Mouse (Mus musculus) midbrain, embryonic 15.5 days (tissue): ENCODE measurements around the gene Gm5799. TPM values are rescaled to one million over a fixed set of nuclear protein-coding genes. Genes with fewer than 3 reads are reported as not detected.
"Not testable (repeated sequence)": the region's sequence is repeated elsewhere in the genome, so short reads cannot be mapped to it uniquely, and the experiment has no call there.

ENCODE experiments used
- ATAC-seq: fragments of 200-750 bp; cut with Nextera tagmentation; replicated peaks from 2 replicates; pipeline ENCODE4 v1.8.0; 2017; ENCODE audit warnings: moderate TSS enrichment
- H3K27ac ChIP-seq: fragments of 300-500 bp; sonication (generic); 2 replicates; pipeline ENCODE4 v1.5.1; 2015; ENCODE audit warnings: mild to moderate bottlenecking, inconsistent platforms
- H3K27me3 ChIP-seq: fragments of 300-500 bp; sonication (generic); replicated peaks from 2 replicates; pipeline ENCODE4 v1.6.1; 2015; ENCODE audit warnings: inconsistent platforms
- H3K36me3 ChIP-seq: fragments of 300-500 bp; sonication (generic); replicated peaks from 2 replicates; pipeline ENCODE4 v1.6.1; 2015; ENCODE audit warnings: inconsistent platforms
- H3K4me1 ChIP-seq: fragments of 300-500 bp; sonication (generic); 2 replicates; pipeline ENCODE4 v1.6.1; 2015; ENCODE audit warnings: inconsistent platforms
- H3K4me2 ChIP-seq: fragments of 300-500 bp; sonication (generic); 2 replicates; pipeline ENCODE4 v1.6.1; 2015; ENCODE audit warnings: inconsistent platforms, mild to moderate bottlenecking, moderate library complexity
- H3K4me3 ChIP-seq: fragments of 300-500 bp; sonication (generic); 2 replicates; pipeline ENCODE4 v1.5.1; 2015; ENCODE audit warnings: mild to moderate bottlenecking, inconsistent platforms
- H3K9ac ChIP-seq: fragments of 300-500 bp; sonication (generic); 2 replicates; pipeline ENCODE4 v1.6.1; 2015; ENCODE audit warnings: mild to moderate bottlenecking, inconsistent platforms
- H3K9me3 ChIP-seq: fragments of 300-500 bp; sonication (generic); 2 replicates; pipeline ENCODE4 v1.6.1; 2016; ENCODE audit warnings: inconsistent platforms
- WGBS: fragments of 180-500 bp; shearing (Covaris S2); methylation state at CpG from one replicate; pipeline ENCODE4 v1.1.7; 2015; ENCODE audit warnings: mixed read lengths; 5-methylcytosine and 5-hydroxymethylcytosine counted together
- polyA plus RNA-seq: library from polyadenylated mRNA; unstranded; fragments of >200 nt; fragmentation: Nextera tagmentation; extraction: Ambion mirVana; gene quantifications from 2 replicates; pipeline ENCODE4 v1.2.1, GENCODE M21; 2015

Gm5799 gene
- not detected in 2 replicates for polyA plus RNA-seq

- not testable (repeated sequence) for H3K9ac ChIP-seq, H3K4me1 ChIP-seq, ATAC-seq, H3K27me3 ChIP-seq, H3K9me3 ChIP-seq, H3K4me2 ChIP-seq, H3K27ac ChIP-seq, H3K36me3 ChIP-seq, H3K4me3 ChIP-seq
- 73% methylated on average over 2 of the region's 2 CpGs for WGBS
These were observed at the start of gene Gm5799 for GRCm38 (mm10) chr14:43543276-43543675. Gene Gm5799, plus strand, starts transcription at chr14:43543576.

DNA sequence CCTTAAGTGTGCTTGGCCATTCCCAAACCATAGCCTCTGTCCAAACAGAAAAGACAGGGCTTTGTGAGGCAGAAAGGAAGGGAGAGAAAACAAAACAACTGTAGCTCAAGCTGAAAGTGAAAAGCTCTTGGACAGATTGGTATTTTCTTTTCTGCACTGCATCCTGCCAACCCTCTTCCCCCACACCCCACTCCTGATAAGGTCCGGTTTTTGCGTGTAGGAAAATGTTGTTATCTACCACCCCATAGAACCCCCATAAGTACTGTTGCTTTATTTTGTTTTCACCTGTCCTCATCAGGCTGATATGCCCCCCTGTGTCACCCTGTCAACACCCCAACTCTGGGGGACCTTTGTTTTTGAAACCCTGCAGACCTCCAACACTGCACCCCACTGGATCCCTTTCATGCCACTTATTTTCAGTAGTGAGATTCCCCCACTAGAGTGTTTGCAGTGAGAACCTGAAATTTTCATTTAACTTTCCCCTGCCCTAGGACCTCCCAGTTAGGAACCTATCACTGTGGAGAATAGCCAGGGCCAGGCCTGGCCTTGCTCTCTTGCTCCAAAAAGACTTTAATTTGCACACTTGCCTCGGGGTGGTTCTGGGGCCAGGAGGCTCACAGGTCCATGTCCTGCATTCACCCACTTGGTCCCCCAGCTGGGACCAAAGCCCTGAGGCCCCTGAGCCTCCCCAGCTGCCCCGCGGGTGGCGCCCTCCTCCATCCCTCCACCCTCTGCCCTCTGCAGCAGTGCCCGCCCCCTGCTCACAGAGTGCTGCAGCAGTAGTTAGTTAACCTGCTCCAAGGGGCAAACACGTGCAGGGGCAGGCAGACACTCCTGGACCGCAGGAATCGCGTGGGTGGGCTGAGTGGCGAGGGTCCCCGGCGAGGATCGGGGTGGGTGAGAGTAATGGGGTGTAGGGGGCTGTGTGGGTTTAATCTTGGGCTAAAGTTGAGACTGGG, 12.0 kb upstream of the Gm5799 start:
- not testable (repeated sequence) for H3K4me2 ChIP-seq, H3K4me1 ChIP-seq, H3K4me3 ChIP-seq, H3K36me3 ChIP-seq, H3K9me3 ChIP-seq, H3K9ac ChIP-seq, H3K27ac ChIP-seq, H3K27me3 ChIP-seq, ATAC-seq
- WGBS: 37% methylated on average over 15 of the region's 15 CpGs

DNA sequence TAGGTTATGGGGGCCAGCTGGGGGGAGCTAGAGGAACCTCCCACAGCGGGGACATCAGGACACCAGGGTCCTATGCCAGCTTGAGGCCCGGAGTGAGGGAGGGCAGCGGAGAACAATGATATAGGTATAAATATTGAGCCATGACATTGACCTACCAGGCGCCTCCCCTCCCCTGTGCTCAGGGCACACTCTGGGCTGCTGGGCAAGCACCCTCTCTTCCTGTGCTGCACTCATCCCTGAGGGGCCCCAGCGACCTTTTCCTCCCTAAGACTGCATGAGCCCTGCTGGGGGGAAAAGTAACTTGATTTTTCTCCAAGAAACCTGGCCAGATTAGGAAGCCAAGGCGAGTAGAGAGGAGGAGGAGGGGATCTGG, 11.4 kb upstream of the Gm5799 start:
- H3K27me3 ChIP-seq, H3K4me3 ChIP-seq, H3K36me3 ChIP-seq, H3K27ac ChIP-seq, ATAC-seq, H3K4me2 ChIP-seq, H3K4me1 ChIP-seq, H3K9ac ChIP-seq, H3K9me3 ChIP-seq: not testable (repeated sequence)
- no CpG with 5 or more reads among the region's 6 CpGs for WGBS

- not testable (repeated sequence) for H3K9ac ChIP-seq, H3K4me2 ChIP-seq, H3K27ac ChIP-seq, H3K4me3 ChIP-seq, H3K36me3 ChIP-seq, ATAC-seq, H3K4me1 ChIP-seq, H3K27me3 ChIP-seq, H3K9me3 ChIP-seq
- WGBS: 53% methylated on average over 6 of the region's 6 CpGs
These were observed 11.0 kb upstream of the Gm5799 start for GRCm38 (mm10) chr14:43532387-43532786.

- WGBS: 89% methylated on average over 2 of the region's 2 CpGs
- not testable (repeated sequence) for H3K27me3 ChIP-seq, H3K27ac ChIP-seq, H3K36me3 ChIP-seq, H3K4me1 ChIP-seq, H3K9ac ChIP-seq, H3K9me3 ChIP-seq, ATAC-seq, H3K4me3 ChIP-seq, H3K4me2 ChIP-seq
These were observed 5.2 kb upstream of the Gm5799 start for GRCm38 (mm10) chr14:43538144-43538543.

DNA sequence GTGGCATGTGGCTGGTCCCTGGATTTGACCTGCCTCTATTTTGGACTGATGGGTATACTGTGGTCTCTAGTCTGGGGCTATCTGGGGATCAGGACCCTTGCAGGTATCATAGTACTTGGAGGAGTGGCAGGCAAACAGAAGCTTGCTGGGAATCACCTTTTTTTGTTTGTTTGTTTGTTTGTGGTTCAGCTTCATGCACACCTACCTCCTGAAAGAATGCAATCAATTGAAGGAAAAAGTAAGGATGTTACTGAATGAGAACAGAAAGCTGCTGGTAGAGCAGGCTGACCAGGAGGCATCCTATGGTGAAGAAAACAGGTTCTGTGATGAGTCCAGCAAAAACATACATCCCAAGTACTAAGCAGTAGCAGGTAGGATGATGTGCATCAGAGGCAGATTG, 2.9 kb downstream of the Gm5799 start:
- H3K27ac ChIP-seq, H3K9me3 ChIP-seq, H3K27me3 ChIP-seq, H3K4me1 ChIP-seq, H3K4me3 ChIP-seq, ATAC-seq, H3K36me3 ChIP-seq, H3K4me2 ChIP-seq, H3K9ac ChIP-seq: not testable (repeated sequence)

- not testable (repeated sequence) for H3K4me3 ChIP-seq, H3K4me2 ChIP-seq, H3K9me3 ChIP-seq, H3K27ac ChIP-seq, H3K9ac ChIP-seq, H3K36me3 ChIP-seq, H3K4me1 ChIP-seq, H3K27me3 ChIP-seq, ATAC-seq
- WGBS: 75% methylated on average over 2 of the region's 2 CpGs
These were observed 8.9 kb downstream of the Gm5799 start for GRCm38 (mm10) chr14:43552271-43552670.

DNA sequence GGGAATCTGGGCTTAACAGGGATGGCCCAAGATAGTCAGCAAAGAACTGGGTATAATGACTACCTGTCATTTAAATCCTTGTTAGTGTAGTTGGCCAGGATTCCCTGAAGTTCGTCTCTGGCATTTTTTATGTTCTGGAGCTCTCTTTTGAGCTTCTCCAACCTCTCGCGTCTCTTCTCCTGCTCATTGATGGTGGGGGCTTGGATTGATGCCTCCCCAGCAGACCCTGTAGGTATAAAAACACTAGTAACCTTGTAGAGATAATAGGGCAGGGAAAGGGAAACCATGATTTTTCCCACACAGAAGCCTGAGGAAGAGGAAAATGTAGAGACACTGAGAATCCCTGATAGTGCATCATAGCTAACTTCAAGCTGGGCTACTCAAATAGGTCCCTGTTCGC, 34.6 kb downstream of the Gm5799 start:
- not testable (repeated sequence) for ATAC-seq, H3K36me3 ChIP-seq, H3K27me3 ChIP-seq, H3K4me2 ChIP-seq, H3K27ac ChIP-seq, H3K4me3 ChIP-seq, H3K9me3 ChIP-seq, H3K4me1 ChIP-seq, H3K9ac ChIP-seq
- WGBS: 84% methylated on average over 4 of the region's 4 CpGs

- not testable (repeated sequence) for ATAC-seq
- 81% methylated on average over 1 of the region's 2 CpGs for WGBS
These were observed 35.7 kb downstream of the Gm5799 start, which contains the start of gene Gm17654 for GRCm38 (mm10) chr14:43579046-43579445. Gene Gm17654, minus strand, starts transcription at chr14:43579146.

More at GRCm38 (mm10) chr14:43579046-43579445, 35.7 kb downstream of the Gm5799 start, which contains the start of gene Gm17654:
- not testable (repeated sequence) for H3K27ac ChIP-seq, H3K4me1 ChIP-seq, H3K27me3 ChIP-seq, H3K9ac ChIP-seq, H3K4me2 ChIP-seq, H3K9me3 ChIP-seq, H3K4me3 ChIP-seq, H3K36me3 ChIP-seq

Other genes starting within 250 kb of the Gm5799 start
- not detected in 2 replicates for gene Gm8127, start 249.7 kb upstream of the Gm5799 start, polyA plus RNA-seq
- gene 1700001F09Rik, start 195.8 kb upstream of the Gm5799 start, polyA plus RNA-seq: not detected in 2 replicates
- not detected in 2 replicates for gene Gm8138, start 127.2 kb upstream of the Gm5799 start, polyA plus RNA-seq
- not detected in 2 replicates for gene Gm17654, start 35.6 kb downstream of the Gm5799 start, polyA plus RNA-seq
- gene Gm10375, start 64.4 kb downstream of the Gm5799 start, polyA plus RNA-seq: not detected in 2 replicates
- not detected in 2 replicates for gene Gm8165, start 133.6 kb downstream of the Gm5799 start, polyA plus RNA-seq
- 0.59 and 0.85 TPM in 2 replicates for gene Gm7324, start 154.3 kb downstream of the Gm5799 start, polyA plus RNA-seq
- not detected in 2 replicates for gene Gm16506, start 183.9 kb downstream of the Gm5799 start, polyA plus RNA-seq
- gene Gm6526, start 204.3 kb downstream of the Gm5799 start, polyA plus RNA-seq: not detected in 2 replicates
- gene Gm8180, start 241.2 kb downstream of the Gm5799 start, polyA plus RNA-seq: not detected in 2 replicates